Mouse (Mus musculus) forebrain, postnatal 0 days (tissue): Measurements from ENCODE around the gene Chpf2. TPM values are rescaled to one million over a fixed set of nuclear protein-coding genes. Genes with fewer than 3 reads are reported as not detected.

Experiments
- ATAC-seq: fragments of 200-750 bp; cut with Nextera tagmentation; 2 replicates; pipeline ENCODE4 v1.8.0; 2017; ENCODE audit warnings: mild to moderate bottlenecking, moderate library complexity
- DNase-seq: peaks from one replicate; pipeline ENCODE4 v3.0.0-alpha.2; 2015
- H3K27ac ChIP-seq: fragments of 300-500 bp; sonication (generic); 2 replicates; pipeline ENCODE4 v1.5.1; 2014; ENCODE audit warnings: low read depth, mild to moderate bottlenecking, antibody characterized with exemption, low read length, moderate library complexity, mixed read lengths
- H3K27me3 ChIP-seq: fragments of 300-500 bp; sonication (generic); 2 replicates; pipeline ENCODE4 v1.6.1; 2014; ENCODE audit warnings: mild to moderate bottlenecking, low read length, mixed read lengths; ENCODE audit not compliant: insufficient read depth
- H3K36me3 ChIP-seq: fragments of 300-500 bp; sonication (generic); 2 replicates; pipeline ENCODE4 v1.6.1; 2014; ENCODE audit warnings: mild to moderate bottlenecking, moderate library complexity; ENCODE audit not compliant: insufficient read depth
- H3K4me1 ChIP-seq: fragments of 300-500 bp; sonication (generic); 2 replicates; pipeline ENCODE4 v1.6.1; 2014; ENCODE audit warnings: antibody characterized with exemption; ENCODE audit not compliant: insufficient read depth
- H3K4me2 ChIP-seq: fragments of 300-500 bp; sonication (generic); 2 replicates; pipeline ENCODE4 v1.6.1; 2014; ENCODE audit warnings: low read depth, mild to moderate bottlenecking, moderate library complexity
- H3K4me3 ChIP-seq: fragments of 300-500 bp; sonication (generic); 2 replicates; pipeline ENCODE4 v1.5.1; 2014; ENCODE audit warnings: low read depth, low read length, mixed read lengths
- H3K9ac ChIP-seq: fragments of 300-500 bp; sonication (generic); 2 replicates; pipeline ENCODE4 v1.6.1; 2014; ENCODE audit warnings: mild to moderate bottlenecking
- H3K9me3 ChIP-seq: fragments of 300-500 bp; sonication (generic); 2 replicates; pipeline ENCODE4 v1.6.1; 2016; ENCODE audit warnings: low read length
- CTCF ChIP-seq: sonication (generic); IDR thresholded peaks from 2 replicates; pipeline ENCODE4 v1.5.1; 2016; ENCODE audit warnings: antibody characterized with exemption, control low read depth, low read depth
- WGBS: fragments of 180-500 bp; shearing (Covaris S2); extraction: QIAGEN DNeasy Blood & Tissue Kit; methylation state at CpG from one replicate; pipeline ENCODE4 v1.1.7; 2014; 5-methylcytosine and 5-hydroxymethylcytosine counted together
- polyA plus RNA-seq: library from polyadenylated mRNA; unstranded; fragments of >200 nt; fragmentation: Nextera tagmentation; extraction: Ambion mirVana; gene quantifications from 2 replicates; pipeline ENCODE4 v1.2.1, GENCODE M21; 2015
- total RNA-seq: library from RNA; depleted of rRNA; stranded (reverse); fragments of >200 nt; gene quantifications from 2 replicates; pipeline ENCODE4 v1.2.3, GENCODE M21; 2014

The Chpf2 gene
- total and polyA plus RNA-seq, 2 experiments from 2014 or later = 21.3 to 33.5 TPM

DNA sequence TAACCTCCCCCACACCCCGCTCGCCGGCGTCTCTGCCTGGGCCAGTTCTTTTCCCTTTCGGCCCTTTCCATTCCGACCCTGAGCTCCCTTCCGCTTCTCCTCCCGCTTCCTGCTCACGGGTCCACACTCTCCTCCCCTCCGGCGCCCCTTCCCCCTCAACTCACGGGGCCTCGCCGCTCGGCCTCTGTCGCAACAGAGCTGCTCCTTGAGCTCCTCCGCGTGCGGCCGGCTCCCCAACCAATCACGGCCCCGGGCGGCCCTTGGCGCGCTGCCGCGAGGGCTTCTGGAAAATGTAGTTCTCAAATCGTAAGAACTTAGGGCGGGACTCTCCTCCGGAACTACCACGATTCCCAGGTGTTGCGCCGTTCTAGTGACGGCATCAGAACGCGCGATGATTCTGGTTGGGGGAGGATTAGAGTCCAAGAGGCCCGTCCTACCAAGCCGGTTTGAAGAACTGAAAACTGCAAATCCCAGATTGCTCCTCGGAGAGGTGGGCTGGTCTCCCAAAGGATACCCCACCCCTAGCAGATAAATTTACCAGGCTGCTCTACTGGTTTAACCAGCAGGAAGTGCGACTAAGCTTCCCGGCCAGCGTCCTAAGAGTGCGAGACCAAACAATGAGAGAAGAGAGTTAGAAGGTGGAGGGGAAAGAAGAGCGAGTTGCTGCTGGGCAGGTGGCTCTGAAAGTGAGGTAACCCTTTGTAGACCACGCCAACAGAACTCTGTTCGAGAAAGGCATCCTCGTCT is 9.2 kb upstream of the Chpf2 start, which contains the start of gene Abcf2:
Gene Abcf2 (minus strand): TSS at position 285 of the 747 bp plus-strand sequence.
- ATAC-seq (peak; percentile 97), DNase-seq (peak; percentile 100)
- Histone ChIP-seq H3K27ac (peak within 1 kb of the TSS; percentile 58; the same call in 1 of the 2 replicates), H3K4me1 (peaks cover 8% of the 10 kb centered on the region; the same call in 1 of the 2 replicates), H3K9ac (peak within 1 kb of the TSS; percentile 53), H3K9me3 (no peaks in the 10 kb centered on the region), H3K4me3 (peak within 1 kb of the TSS; percentile 56), H3K27me3 (no peaks in the 10 kb centered on the region), H3K36me3 (peaks cover 26% of the 10 kb centered on the region), H3K4me2 (peak within 1 kb of the TSS; percentile 83)
- TF ChIP-seq CTCF = no peak
- WGBS = under 1% methylated on average over 48 of the region's 48 CpGs

DNA sequence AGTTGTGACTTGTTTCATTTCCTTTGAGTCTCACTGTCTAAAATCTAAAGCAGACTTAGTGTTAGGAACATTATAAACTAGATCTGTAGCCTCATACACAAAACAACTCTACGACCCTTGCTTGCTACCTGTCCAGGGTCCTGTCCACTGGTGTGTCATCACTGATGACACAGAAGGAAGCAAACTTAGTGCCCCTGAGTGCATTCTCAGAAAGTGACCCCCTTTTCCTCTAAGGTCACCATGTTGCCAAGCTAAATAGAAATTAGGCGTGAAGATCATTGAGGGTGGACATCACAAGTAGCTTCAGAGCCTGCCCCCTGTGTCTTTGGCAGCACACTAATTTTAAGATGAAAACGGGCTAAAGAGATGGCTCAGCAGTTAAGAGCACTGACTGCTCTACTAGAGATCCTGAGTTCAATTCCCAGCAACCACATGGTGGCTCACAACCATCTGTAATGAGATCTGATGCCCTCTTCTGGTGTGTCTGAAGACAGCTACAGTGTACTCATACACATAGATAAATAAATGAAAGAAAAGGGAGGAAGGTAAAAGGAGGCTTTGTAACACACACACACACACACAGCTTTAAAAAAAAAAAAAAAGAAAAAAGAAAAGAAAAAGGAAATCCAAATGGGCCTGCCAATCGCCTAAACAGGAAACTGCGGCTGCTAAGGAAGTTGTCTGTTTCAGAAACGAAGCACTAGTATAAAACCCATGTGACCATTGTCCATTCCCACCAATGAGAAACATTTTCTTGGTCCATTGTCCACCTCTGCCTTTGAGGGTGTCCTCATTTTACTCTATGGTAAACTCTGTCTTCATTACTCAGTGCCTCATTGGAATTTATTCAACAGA is 8.2 kb upstream of the Chpf2 start:
- Histone ChIP-seq H3K27ac (no peak overlapping the region), H3K9ac (peak overlapping the region; percentile 25; the same call in 1 of the 2 replicates), H3K4me3 (peak overlapping the region; percentile 56), H3K36me3 (peaks cover 16% of the 10 kb centered on the region), H3K4me1 (peaks cover 8% of the 10 kb centered on the region; the same call in 1 of the 2 replicates), H3K4me2 (peak overlapping the region; percentile 64), H3K27me3 (no peaks in the 10 kb centered on the region), H3K9me3 (no peaks in the 10 kb centered on the region)
- no peak; the same call in 1 of the 2 replicates for TF ChIP-seq CTCF
- ATAC-seq (no peak), DNase-seq (no peak)
- 70% methylated on average over 6 of the region's 6 CpGs for WGBS

DNA sequence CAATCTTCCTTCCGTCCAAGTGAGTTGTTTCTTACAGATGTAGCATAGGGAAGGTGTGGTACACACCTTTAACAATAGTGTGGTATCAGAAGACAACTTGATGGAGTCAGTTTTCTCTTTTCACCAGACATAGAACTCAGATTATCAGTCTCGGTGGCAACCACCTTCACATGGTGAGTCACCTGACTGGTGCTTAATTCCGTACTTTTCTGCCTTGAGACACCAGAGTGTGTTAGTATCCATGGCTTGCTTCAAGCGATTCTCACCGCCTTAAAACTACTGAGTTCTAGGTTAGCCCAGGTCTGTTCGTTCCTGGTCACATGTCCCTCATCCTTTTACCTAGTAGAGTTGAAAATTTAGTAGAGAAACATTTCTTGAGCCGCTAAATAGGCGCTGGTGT is 435 bp upstream of the Chpf2 start:
- peaks cover 24% of the 10 kb centered on the region for H3K36me3 ChIP-seq

DNA sequence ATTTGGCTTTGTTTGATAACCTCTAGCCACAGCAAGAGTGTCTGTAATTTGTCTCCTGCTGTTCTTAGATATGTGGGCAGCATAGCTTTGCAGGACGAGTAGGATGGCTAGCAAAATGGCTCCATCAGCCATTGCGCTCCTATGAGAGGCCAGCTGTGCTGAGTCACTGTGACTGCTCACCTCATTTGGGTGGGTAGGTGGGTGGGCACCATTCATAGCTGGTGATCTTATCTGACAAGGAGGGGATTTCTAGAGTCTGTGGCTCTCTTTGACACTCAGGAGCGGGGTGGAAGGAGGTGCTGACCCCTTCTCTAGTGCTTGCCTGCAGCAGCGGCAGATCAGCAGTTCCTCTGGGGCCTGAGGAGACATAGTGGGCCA is 648 bp downstream of the Chpf2 start:
- Histone ChIP-seq H3K27me3 (no peaks in the 10 kb centered on the region), H3K4me1 (peaks cover 10% of the 10 kb centered on the region), H3K27ac (peak overlapping the region; percentile 88), H3K36me3 (peaks cover 35% of the 10 kb centered on the region), H3K4me2 (peak overlapping the region; percentile 88), H3K4me3 (peak overlapping the region; percentile 79), H3K9ac (peak overlapping the region; percentile 83), H3K9me3 (no peaks in the 10 kb centered on the region)
- DNase-seq (peak; percentile 33), ATAC-seq (peak; percentile 28)
- no peak for TF ChIP-seq CTCF
- WGBS = 28% methylated on average over 4 of the region's 4 CpGs

More for the DNA sequence above, 435 bp upstream of the Chpf2 start:
- H3K27ac ChIP-seq = peak overlapping the region; percentile 88
- no peak for TF ChIP-seq CTCF
- peaks cover 10% of the 10 kb centered on the region for H3K4me1 ChIP-seq
- WGBS = 6% methylated on average over 8 of the region's 8 CpGs
- DNase-seq (peak; percentile 34), ATAC-seq (peak; percentile 37; the same call in 1 of the 2 replicates)
- H3K27me3 ChIP-seq = no peaks in the 10 kb centered on the region
- peak overlapping the region; percentile 79 for H3K4me3 ChIP-seq
- H3K9me3 ChIP-seq = no peaks in the 10 kb centered on the region
- peak overlapping the region; percentile 83 for H3K9ac ChIP-seq
- H3K4me2 ChIP-seq = peak overlapping the region; percentile 88

GRCm38 (mm10) chr5:24589511-24590500 is 3.3 kb downstream of the Chpf2 start:
- Histone ChIP-seq H3K36me3 (peaks cover 58% of the 10 kb centered on the region), H3K27ac (no peak overlapping the region), H3K9me3 (no peaks in the 10 kb centered on the region), H3K4me3 (no peak overlapping the region), H3K9ac (no peak overlapping the region), H3K27me3 (no peaks in the 10 kb centered on the region), H3K4me1 (peaks cover 10% of the 10 kb centered on the region), H3K4me2 (no peak overlapping the region)
- no peak for TF ChIP-seq CTCF
- ATAC-seq = no peak
- DNase-seq = no peak
- 90% methylated on average over 20 of the region's 20 CpGs for WGBS

DNA sequence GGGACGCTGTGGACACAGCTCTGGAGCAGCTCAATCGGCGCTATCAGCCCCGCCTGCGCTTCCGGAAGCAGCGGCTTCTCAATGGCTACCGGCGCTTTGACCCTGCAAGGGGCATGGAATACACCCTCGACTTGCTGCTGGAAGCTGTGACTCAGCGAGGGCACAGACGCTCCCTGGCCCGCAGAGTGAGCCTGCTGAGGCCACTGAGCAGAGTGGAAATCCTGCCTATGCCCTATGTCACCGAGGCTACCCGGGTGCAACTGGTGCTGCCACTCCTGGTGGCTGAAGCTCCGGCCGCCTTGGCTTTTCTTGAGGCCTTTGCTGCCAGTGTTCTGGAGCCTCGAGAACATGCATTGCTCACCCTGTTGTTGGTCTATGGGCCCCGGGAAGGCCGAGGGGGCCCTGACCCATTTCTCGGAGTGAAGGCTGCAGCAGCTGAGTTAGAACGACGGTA is 4.8 kb downstream of the Chpf2 start:
- H3K4me2 ChIP-seq = no peak overlapping the region
- peaks cover 64% of the 10 kb centered on the region for H3K36me3 ChIP-seq
- no peak for DNase-seq
- no peaks in the 10 kb centered on the region for H3K9me3 ChIP-seq
- WGBS = 35% methylated on average over 23 of the region's 23 CpGs
- no peak overlapping the region for H3K9ac ChIP-seq
- no peak overlapping the region for H3K4me3 ChIP-seq
- TF ChIP-seq CTCF = no peak
- ATAC-seq = no peak
- peaks cover 18% of the 10 kb centered on the region for H3K4me1 ChIP-seq
- no peaks in the 10 kb centered on the region for H3K27me3 ChIP-seq
- H3K27ac ChIP-seq = no peak overlapping the region; the same call in 1 of the 2 replicates
